Comparison of ENCODE assay signal across 37 mouse cellular contexts in the genomic region with DNA sequence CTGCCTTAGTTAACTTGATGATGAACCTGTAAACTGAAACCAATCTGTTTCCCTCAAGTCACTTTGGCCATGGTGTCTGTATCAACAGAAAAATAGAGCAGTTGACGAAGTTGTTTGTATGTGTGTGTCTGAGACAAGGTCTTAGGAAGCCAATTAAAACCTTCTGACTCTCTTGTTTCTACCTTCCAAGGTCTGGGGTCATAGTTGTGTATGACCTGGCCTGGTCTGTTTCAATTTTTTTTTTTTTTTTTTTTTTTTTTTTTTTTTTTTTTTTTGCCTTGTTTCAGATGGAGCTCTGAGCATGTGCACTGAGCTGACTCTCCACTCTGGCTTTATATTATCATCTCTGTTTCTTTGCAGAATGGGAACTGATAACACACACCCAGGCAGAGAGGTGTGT. TPM values are rescaled to one million over a fixed set of nuclear protein-coding genes. Genes with fewer than 3 reads are reported as not detected.
"Had no signal": no experiment of that assay in that cellular context is flagged by ENCODE, and none has a peak within 500 bp of the region (broad histone marks: within the 10 kb centered on the region; RNA-seq: fewer than 3 reads in every experiment).

No protein-coding gene starts in this region.

- H3K4me1 ChIP-seq: embryonic facial prominence, embryonic 12.5 days; embryonic facial prominence, embryonic 13.5 days; embryonic facial prominence, embryonic 15.5 days; forebrain, embryonic 12.5 days; forebrain, embryonic 13.5 days; forebrain, embryonic 15.5 days had no signal

- H3K4me2 ChIP-seq: embryonic facial prominence, embryonic 12.5 days; embryonic facial prominence, embryonic 13.5 days; embryonic facial prominence, embryonic 15.5 days; forebrain, embryonic 12.5 days; forebrain, embryonic 13.5 days; forebrain, embryonic 15.5 days had no signal

- H3K27ac ChIP-seq: embryonic facial prominence, embryonic 10.5 days; embryonic facial prominence, embryonic 12.5 days; embryonic facial prominence, embryonic 13.5 days; embryonic facial prominence, embryonic 15.5 days; forebrain, embryonic 10.5 days; forebrain, embryonic 12.5 days; forebrain, embryonic 13.5 days; forebrain, embryonic 15.5 days; gastrocnemius, adult 2 months; heart, adult 2 months had no signal

- H3K9ac ChIP-seq: embryonic facial prominence, embryonic 12.5 days; embryonic facial prominence, embryonic 13.5 days; embryonic facial prominence, embryonic 15.5 days; forebrain, embryonic 12.5 days; forebrain, embryonic 13.5 days; forebrain, embryonic 15.5 days; forebrain, postnatal 0 days had no signal

- H3K27me3 ChIP-seq: embryonic facial prominence, embryonic 12.5 days; embryonic facial prominence, embryonic 13.5 days; embryonic facial prominence, embryonic 15.5 days; forebrain, embryonic 12.5 days; forebrain, embryonic 13.5 days; forebrain, embryonic 15.5 days had no signal

- H3K4me3 ChIP-seq: embryonic facial prominence, embryonic 10.5 days; embryonic facial prominence, embryonic 12.5 days; embryonic facial prominence, embryonic 13.5 days; embryonic facial prominence, embryonic 15.5 days; erythroblast, embryonic 14.5 days; forebrain, embryonic 10.5 days; forebrain, embryonic 12.5 days; forebrain, embryonic 13.5 days; forebrain, embryonic 15.5 days; gastrocnemius, adult 2 months; heart, adult 2 months; heart, embryonic 10.5 days had no signal

- H3K9me3 ChIP-seq: embryonic facial prominence, embryonic 10.5 days; embryonic facial prominence, embryonic 12.5 days; embryonic facial prominence, embryonic 13.5 days; embryonic facial prominence, embryonic 15.5 days; forebrain, embryonic 10.5 days; forebrain, embryonic 12.5 days; forebrain, embryonic 13.5 days; forebrain, embryonic 15.5 days; heart, embryonic 10.5 days had no signal

- H3K36me3 ChIP-seq: embryonic facial prominence, embryonic 12.5 days; embryonic facial prominence, embryonic 13.5 days; embryonic facial prominence, embryonic 15.5 days; forebrain, embryonic 10.5 days; forebrain, embryonic 12.5 days; forebrain, embryonic 15.5 days; heart, embryonic 10.5 days had no signal

- DNase-seq: cerebellum, adult 9-10 months; cerebellum, adult 9-11 months; cerebellum, postnatal 10 days; cerebellum, postnatal 14 days; cerebellum, postnatal 25 days; cerebellum, postnatal 36 days; embryo, embryonic 11 days; forebrain, postnatal 0 days; gastrocnemius, adult 2 months; gastrocnemius, postnatal 10 days; gastrocnemius, postnatal 14 days; gastrocnemius, postnatal 25 days had no signal

RNA-seq across cellular contexts. Expression of a gene that starts 23.9 kb away (rescaled TPM):
- polyA plus RNA-seq: forebrain, embryonic 12.5 days had no signal

RNA-seq across cellular contexts. Expression of a gene that starts 45.2 kb away (rescaled TPM):
- polyA plus RNA-seq: erythroblast, embryonic 14.5 days had no signal

RNA-seq across cellular contexts. Expression of a gene that starts 58.6 kb away (rescaled TPM):
- total RNA-seq: common myeloid progenitor, adult 5-6 weeks; forebrain, postnatal 0 days; gastrocnemius, adult 18-20 months; gastrocnemius, adult 2 months; gastrocnemius, adult 8-10 months; gastrocnemius, postnatal 10 days; gastrocnemius, postnatal 14 days; gastrocnemius, postnatal 25 days; gastrocnemius, postnatal 4 days; granulocyte monocyte progenitor cell, adult 5-6 weeks; heart, adult 18-20 months; heart, adult 2 months; heart, adult 8-10 months had no signal
- polyA plus RNA-seq: cortical plate, adult 2 months; embryonic facial prominence, embryonic 11.5 days; embryonic facial prominence, embryonic 13.5 days; erythroblast, embryonic 14.5 days; forebrain, embryonic 10.5 days; forebrain, embryonic 11.5 days; forebrain, embryonic 12.5 days; forebrain, embryonic 13.5 days; forebrain, embryonic 14.5 days; forebrain, embryonic 15.5 days; forebrain, embryonic 16.5 days; forebrain, postnatal 0 days; frontal cortex, adult 2 months; gonadal fat pad, adult 2 months; heart, adult 2 months; heart, embryonic 10.5 days had no signal
